Mouse (Mus musculus): ENCODE results near the gene Mphosph9. TPM values are rescaled to one million over a fixed set of nuclear protein-coding genes. Genes with fewer than 3 reads are reported as not detected.

The Mphosph9 gene
- polyA plus RNA-seq, 1 experiment from 2014 or later = 8.5 TPM

DNA sequence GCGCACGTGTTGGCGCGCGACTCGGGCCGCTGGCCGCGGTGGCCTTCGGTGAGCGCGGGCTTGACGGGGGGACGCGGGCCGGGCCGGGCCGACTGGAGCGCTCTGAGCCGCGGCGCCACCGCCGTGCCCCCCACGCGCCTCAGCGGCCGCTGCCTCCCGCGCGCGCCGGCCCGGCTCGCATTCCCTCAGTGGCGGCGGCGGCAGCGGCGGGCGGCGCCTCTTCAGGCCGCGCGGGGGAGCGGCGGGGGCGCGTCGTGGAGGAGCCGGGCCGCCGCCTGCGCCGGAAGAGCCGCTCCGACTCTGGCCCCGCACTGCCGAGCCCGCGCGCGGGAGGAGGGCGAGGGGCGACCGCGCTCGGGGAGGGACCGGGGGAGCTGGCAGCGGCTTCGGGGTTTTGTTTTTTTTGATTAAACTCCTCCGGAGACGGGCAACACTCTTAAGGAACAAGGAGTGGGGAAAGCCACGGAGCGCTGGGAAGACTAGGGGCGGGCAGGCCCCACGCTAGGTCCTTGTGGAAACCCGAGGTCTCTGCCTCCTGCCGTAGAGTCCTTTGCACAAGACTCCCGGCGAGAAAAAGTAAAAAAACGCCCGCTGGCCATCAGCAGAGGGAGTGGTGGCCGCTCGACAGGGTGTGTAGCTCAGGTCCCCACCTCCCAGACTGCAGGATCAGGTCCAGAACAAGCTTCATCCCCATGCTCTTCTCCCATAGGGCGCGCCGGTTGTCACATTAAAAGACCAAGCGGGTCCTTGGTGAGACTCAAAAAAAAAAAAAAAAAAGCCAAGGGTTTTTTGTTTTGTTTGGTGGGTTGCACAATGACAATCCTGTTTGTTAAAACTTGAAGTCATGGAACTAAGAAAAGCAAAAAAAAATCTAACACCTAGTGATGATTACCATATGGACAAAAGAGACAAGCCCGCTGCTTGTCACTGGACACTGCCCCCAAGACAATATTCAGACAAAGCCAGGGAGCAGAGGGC, 77.9 kb downstream of the Mphosph9 start, which contains the start of gene Pitpnm2:
TSS of gene Pitpnm2 (minus strand) at position 147 of the 978 bp plus-strand sequence.
- peak within 1 kb of the TSS; percentile 92 for H3K9ac ChIP-seq (ENCODE audit: low read length)
- H3K4me2 ChIP-seq (ENCODE audit: low read depth, low read length) = peak within 1 kb of the TSS; percentile 81
- ATAC-seq (ENCODE audit: insufficient read depth, low FRiP score) = peak; percentile 88
- no peaks in the 10 kb centered on the region for H3K36me3 ChIP-seq (ENCODE audit: control insufficient read depth, insufficient read depth, low read length)
- peaks cover 15% of the 10 kb centered on the region for H3K4me1 ChIP-seq (ENCODE audit: control insufficient read depth, insufficient read depth, low read length)
- peak within 1 kb of the TSS; percentile 71 for H3K27ac ChIP-seq (ENCODE audit: low read length)
- H3K27me3 ChIP-seq (ENCODE audit: control insufficient read depth, insufficient read depth, low read length) = no peaks in the 10 kb centered on the region
- H3K4me3 ChIP-seq (replicated peaks; ENCODE audit: low read length) = peak within 1 kb of the TSS; percentile 70
- under 1% methylated on average over 77 of the region's 90 CpGs for WGBS
- no peaks in the 10 kb centered on the region for H3K9me3 ChIP-seq (replicated peaks; ENCODE audit: control insufficient read depth, low read length)

DNA sequence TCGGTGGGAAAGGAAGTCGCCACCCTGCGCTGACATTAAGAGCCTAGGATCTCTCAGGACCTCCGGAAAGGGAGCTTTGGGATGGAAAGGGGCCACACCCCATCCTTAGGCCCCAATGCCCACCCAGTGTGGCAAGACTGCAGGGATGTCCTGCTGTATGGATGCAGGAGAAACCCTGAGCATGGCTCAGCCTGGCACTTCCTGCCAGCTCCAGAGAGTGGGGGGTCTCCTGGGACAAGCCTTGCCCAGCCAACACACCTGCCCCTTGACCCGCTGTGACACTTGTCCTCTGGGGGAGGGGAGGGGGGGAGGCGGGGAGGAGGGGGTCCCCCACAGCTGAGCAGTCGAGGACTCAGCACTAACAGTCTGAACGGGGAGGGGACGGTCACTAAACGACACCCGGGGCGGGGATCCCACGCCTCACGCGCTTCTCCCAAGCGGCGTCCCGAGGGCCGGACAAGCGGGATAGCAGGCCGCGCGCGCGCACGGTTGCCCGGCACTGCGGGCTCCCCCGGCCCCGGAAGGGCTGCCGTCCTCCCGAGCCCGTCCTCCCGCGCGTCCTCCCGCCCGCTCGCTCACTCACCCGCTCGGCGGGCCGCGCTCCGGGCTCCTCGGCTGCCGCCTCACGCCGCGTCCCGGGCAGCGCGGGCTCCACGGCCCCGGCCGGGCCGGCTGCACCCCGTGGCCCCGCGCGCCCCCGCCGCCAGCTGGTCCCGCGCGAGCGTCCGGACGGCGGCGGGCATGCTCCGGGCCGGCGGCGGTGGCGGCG, 78.7 kb downstream of the Mphosph9 start:
- Histone ChIP-seq H3K4me3 (replicated peaks; ENCODE audit: low read length) (peak overlapping the region; percentile 70), H3K9ac (ENCODE audit: low read length) (peak overlapping the region; percentile 92), H3K27ac (ENCODE audit: low read length) (peak overlapping the region; percentile 71), H3K4me1 (ENCODE audit: control insufficient read depth, insufficient read depth, low read length) (peaks cover 15% of the 10 kb centered on the region), H3K9me3 (replicated peaks; ENCODE audit: control insufficient read depth, low read length) (no peaks in the 10 kb centered on the region), H3K27me3 (ENCODE audit: control insufficient read depth, insufficient read depth, low read length) (no peaks in the 10 kb centered on the region), H3K36me3 (ENCODE audit: control insufficient read depth, insufficient read depth, low read length) (peaks cover 5% of the 10 kb centered on the region; the same call in 1 of the 2 replicates), H3K4me2 (ENCODE audit: low read depth, low read length) (peak overlapping the region; percentile 81)
- ATAC-seq (ENCODE audit: insufficient read depth, low FRiP score) = peak; percentile 67
- 2% methylated on average over 52 of the region's 77 CpGs for WGBS

DNA sequence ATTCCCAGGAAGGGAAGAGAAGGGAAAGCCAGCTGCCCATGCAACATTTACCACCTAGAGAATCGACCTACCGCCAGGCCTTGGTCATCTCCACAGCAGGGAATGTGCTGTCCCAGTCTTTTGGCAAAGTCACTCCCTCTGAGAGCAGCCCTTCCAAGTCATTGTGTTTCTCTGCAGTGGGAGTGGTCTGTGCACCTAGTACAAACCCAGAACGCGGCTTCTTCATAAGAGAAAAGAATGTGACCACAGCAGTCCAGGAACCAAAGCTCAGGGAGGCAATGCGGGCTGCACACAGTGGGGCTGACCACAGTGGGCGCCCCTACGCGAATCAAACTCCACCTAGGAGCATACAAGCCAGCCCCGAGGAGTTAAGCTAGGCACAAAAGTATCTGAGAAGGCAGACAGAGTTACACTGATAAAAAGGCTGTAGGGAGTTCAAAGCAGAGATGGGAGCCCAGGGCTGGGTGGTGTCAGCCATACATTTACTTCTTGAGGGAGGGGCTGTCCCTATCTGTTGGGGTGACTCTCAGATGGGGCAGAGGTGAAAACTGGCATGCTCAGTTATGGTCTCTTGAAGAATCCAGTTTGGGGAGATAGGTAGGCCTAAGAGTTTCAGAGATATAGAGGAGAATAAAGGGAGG, 79.7 kb downstream of the Mphosph9 start:
- peaks cover 15% of the 10 kb centered on the region for H3K4me1 ChIP-seq (ENCODE audit: control insufficient read depth, insufficient read depth, low read length)
- H3K27ac ChIP-seq (ENCODE audit: low read length) = peak overlapping the region; percentile 20; the same call in 1 of the 2 replicates
- H3K9ac ChIP-seq (ENCODE audit: low read length) = peak overlapping the region; percentile 34
- H3K4me3 ChIP-seq (replicated peaks; ENCODE audit: low read length) = peak overlapping the region; percentile 70
- H3K9me3 ChIP-seq (replicated peaks; ENCODE audit: control insufficient read depth, low read length) = no peaks in the 10 kb centered on the region
- H3K4me2 ChIP-seq (ENCODE audit: low read depth, low read length) = peak overlapping the region; percentile 81
- 39% methylated on average over 9 of the region's 9 CpGs for WGBS
- no peak for ATAC-seq (ENCODE audit: insufficient read depth, low FRiP score)
- no peaks in the 10 kb centered on the region for H3K27me3 ChIP-seq (ENCODE audit: control insufficient read depth, insufficient read depth, low read length)
- H3K36me3 ChIP-seq (ENCODE audit: control insufficient read depth, insufficient read depth, low read length) = peaks cover 5% of the 10 kb centered on the region; the same call in 1 of the 2 replicates

DNA sequence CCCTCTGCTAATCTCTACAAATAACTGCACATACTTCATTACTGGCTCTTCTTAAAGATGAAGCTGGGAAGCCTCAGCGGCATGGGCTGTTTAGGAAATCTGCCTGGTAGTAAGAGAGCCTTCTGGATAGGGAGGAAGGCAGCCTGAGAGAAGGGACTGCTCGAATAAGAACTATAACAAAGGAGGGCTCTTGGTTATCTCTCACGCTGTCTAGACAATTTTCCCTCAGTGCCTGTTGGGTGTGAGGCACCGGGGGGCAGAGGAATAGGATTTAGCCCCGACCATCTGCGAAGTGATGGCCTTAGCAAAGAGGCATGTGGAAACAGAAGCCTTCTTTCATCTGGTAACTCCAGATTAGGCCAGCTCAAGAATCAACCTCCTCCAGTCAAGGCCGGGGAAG, 80.5 kb downstream of the Mphosph9 start:
- WGBS = 56% methylated on average over 7 of the region's 7 CpGs
- no peak overlapping the region for H3K27ac ChIP-seq (ENCODE audit: low read length)
- ATAC-seq (ENCODE audit: insufficient read depth, low FRiP score) = no peak

DNA sequence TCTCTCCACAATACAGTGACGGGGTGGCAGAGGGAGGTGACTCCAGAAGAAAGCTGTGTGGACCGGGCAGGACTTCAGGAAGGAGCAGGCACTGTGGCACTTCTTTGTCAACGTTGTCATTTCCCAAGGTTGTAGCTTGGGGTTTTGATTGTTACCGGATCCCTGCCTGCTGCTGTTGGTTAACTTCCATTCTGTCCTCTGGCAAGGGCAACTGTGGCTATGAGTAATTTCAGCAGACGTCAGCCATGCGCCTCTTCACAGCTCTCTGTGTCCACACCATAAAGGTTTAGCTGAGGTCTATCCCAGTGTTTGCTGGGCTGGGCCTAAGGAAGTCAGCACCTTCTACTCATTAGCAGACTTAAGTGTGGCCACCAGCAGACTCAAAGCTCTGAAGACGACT, 82.9 kb downstream of the Mphosph9 start:
- H3K4me3 ChIP-seq (replicated peaks; ENCODE audit: low read length) = no peak overlapping the region
- 93% methylated on average over 7 of the region's 7 CpGs for WGBS
- H3K9ac ChIP-seq (ENCODE audit: low read length) = no peak overlapping the region
- no peaks in the 10 kb centered on the region for H3K27me3 ChIP-seq (ENCODE audit: control insufficient read depth, insufficient read depth, low read length)
- ATAC-seq (ENCODE audit: insufficient read depth, low FRiP score) = no peak
- peaks cover 5% of the 10 kb centered on the region; the same call in 1 of the 2 replicates for H3K36me3 ChIP-seq (ENCODE audit: control insufficient read depth, insufficient read depth, low read length)
- no peaks in the 10 kb centered on the region for H3K9me3 ChIP-seq (replicated peaks; ENCODE audit: control insufficient read depth, low read length)
- H3K4me2 ChIP-seq (ENCODE audit: low read depth, low read length) = no peak overlapping the region
- H3K27ac ChIP-seq (ENCODE audit: low read length) = no peak overlapping the region
- peaks cover 28% of the 10 kb centered on the region for H3K4me1 ChIP-seq (ENCODE audit: control insufficient read depth, insufficient read depth, low read length)

More for the DNA sequence above, 80.5 kb downstream of the Mphosph9 start:
- H3K9ac ChIP-seq (ENCODE audit: low read length) = no peak overlapping the region
- peaks cover 15% of the 10 kb centered on the region for H3K4me1 ChIP-seq (ENCODE audit: control insufficient read depth, insufficient read depth, low read length)
- peaks cover 5% of the 10 kb centered on the region; the same call in 1 of the 2 replicates for H3K36me3 ChIP-seq (ENCODE audit: control insufficient read depth, insufficient read depth, low read length)
- H3K27me3 ChIP-seq (ENCODE audit: control insufficient read depth, insufficient read depth, low read length) = no peaks in the 10 kb centered on the region
- H3K4me3 ChIP-seq (replicated peaks; ENCODE audit: low read length) = no peak overlapping the region
- H3K9me3 ChIP-seq (replicated peaks; ENCODE audit: control insufficient read depth, low read length) = no peaks in the 10 kb centered on the region
- no peak overlapping the region for H3K4me2 ChIP-seq (ENCODE audit: low read depth, low read length)

DNA sequence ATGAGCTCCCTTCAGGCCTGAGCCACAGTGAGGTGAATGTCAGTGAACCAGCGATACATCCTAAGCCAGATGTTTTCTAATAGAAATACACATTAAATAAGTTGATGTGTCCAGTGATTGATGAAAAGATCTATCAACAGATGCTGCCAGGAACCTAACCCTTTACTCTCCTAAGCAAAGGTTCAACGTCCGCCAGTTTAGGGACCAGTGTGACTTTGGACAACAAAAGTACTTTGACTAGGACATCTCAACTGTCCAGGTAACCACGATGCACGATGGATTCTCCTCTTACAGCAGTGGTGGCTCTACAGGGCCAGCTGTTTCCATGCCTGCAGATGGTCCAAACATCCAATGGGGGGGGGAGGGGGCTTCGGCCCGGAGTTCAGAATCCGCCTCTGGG, 83.3 kb downstream of the Mphosph9 start:
- no peak for ATAC-seq (ENCODE audit: insufficient read depth, low FRiP score)
- WGBS = 93% methylated on average over 8 of the region's 8 CpGs
- Histone ChIP-seq H3K36me3 (ENCODE audit: control insufficient read depth, insufficient read depth, low read length) (peaks cover 5% of the 10 kb centered on the region; the same call in 1 of the 2 replicates), H3K27me3 (ENCODE audit: control insufficient read depth, insufficient read depth, low read length) (no peaks in the 10 kb centered on the region), H3K9ac (ENCODE audit: low read length) (no peak overlapping the region), H3K4me2 (ENCODE audit: low read depth, low read length) (no peak overlapping the region), H3K4me1 (ENCODE audit: control insufficient read depth, insufficient read depth, low read length) (peaks cover 28% of the 10 kb centered on the region), H3K4me3 (replicated peaks; ENCODE audit: low read length) (no peak overlapping the region), H3K9me3 (replicated peaks; ENCODE audit: control insufficient read depth, low read length) (no peaks in the 10 kb centered on the region), H3K27ac (ENCODE audit: low read length) (no peak overlapping the region)

DNA sequence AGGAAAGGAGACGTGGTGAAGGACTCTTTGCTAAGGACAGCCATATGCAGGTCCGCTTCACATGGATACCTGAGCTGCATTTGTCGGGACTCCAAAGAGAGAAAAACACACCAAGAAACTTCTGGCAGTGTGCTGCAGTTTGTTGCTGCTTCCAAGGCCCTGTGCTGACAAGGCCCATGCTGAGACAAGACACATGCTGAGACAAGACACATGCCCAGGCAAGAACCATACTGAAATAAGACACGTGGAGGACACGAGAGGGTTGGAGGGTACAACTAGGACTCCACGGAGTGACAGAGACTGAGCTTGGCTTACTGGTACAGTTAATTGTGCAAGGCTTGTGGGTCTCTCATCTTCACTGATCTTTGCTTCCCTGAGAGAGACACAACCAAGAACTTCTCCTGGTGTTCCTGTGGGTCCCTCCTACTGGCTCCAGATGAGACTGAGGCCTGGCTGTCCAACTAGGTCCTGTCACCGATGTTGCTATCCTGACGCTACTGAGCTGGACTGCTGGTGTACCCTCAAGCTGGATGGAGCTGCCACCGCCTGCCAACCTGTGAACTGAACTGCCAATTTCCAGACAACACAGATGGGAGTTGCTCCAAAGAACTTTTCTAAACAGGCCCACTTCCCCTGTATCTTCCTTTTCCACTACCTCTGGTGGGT, 84.4 kb downstream of the Mphosph9 start:
- Histone ChIP-seq H3K36me3 (ENCODE audit: control insufficient read depth, insufficient read depth, low read length) (peaks cover 5% of the 10 kb centered on the region; the same call in 1 of the 2 replicates), H3K9me3 (replicated peaks; ENCODE audit: control insufficient read depth, low read length) (no peaks in the 10 kb centered on the region), H3K27me3 (ENCODE audit: control insufficient read depth, insufficient read depth, low read length) (no peaks in the 10 kb centered on the region), H3K4me2 (ENCODE audit: low read depth, low read length) (no peak overlapping the region), H3K27ac (ENCODE audit: low read length) (no peak overlapping the region), H3K4me1 (ENCODE audit: control insufficient read depth, insufficient read depth, low read length) (peaks cover 22% of the 10 kb centered on the region), H3K9ac (ENCODE audit: low read length) (no peak overlapping the region), H3K4me3 (replicated peaks; ENCODE audit: low read length) (no peak overlapping the region)
- WGBS = 83% methylated on average over 9 of the region's 9 CpGs
- no peak for ATAC-seq (ENCODE audit: insufficient read depth, low FRiP score)

DNA sequence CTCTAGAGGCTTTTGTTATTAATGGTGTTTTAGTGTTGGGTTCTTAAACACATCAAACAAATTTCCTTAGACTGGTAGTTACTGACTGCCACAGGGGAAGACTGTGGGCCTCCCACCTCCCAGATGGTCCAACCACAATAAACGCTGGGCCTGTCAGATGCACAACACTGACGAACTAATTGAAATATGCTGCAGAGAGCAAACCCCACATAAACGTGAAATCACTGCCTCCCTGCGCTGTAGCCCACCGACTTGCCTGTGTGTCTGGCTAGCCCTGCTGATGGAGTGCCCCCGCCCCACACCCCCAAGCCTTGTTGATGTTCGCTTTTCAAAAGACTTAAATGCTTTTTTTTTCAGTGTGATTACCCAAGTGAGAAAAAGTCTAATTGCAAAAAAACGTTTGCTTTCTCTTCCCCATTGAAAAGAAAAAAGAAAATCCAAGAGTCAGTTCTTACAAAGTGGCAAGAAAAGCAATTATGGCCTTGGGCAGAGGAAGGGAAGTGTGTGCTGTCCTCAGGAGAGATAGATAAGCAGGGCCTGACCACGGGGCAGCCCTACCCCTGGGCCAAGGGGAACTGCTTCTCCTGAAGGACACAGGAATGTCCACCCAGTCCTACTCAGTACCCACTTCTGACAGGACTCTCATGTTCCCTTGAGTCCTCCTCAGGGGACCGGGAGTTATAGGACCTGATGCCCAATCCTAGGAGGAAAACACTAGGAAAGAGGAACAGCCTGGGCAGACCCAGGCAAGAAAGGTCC, 85.9 kb downstream of the Mphosph9 start:
- Histone ChIP-seq H3K4me2 (ENCODE audit: low read depth, low read length) (no peak overlapping the region), H3K27ac (ENCODE audit: low read length) (no peak overlapping the region), H3K36me3 (ENCODE audit: control insufficient read depth, insufficient read depth, low read length) (peaks cover 5% of the 10 kb centered on the region; the same call in 1 of the 2 replicates), H3K4me3 (replicated peaks; ENCODE audit: low read length) (no peak overlapping the region), H3K4me1 (ENCODE audit: control insufficient read depth, insufficient read depth, low read length) (peaks cover 13% of the 10 kb centered on the region), H3K9me3 (replicated peaks; ENCODE audit: control insufficient read depth, low read length) (no peaks in the 10 kb centered on the region), H3K9ac (ENCODE audit: low read length) (no peak overlapping the region), H3K27me3 (ENCODE audit: control insufficient read depth, insufficient read depth, low read length) (no peaks in the 10 kb centered on the region)
- ATAC-seq (ENCODE audit: insufficient read depth, low FRiP score) = no peak
- WGBS = 40% methylated on average over 10 of the region's 10 CpGs
